Mouse (Mus musculus): Measurements from ENCODE around the gene Cnot6. TPM values are rescaled to one million over a fixed set of nuclear protein-coding genes. Genes with fewer than 3 reads are reported as not detected.

The Cnot6 gene
- polyA plus RNA-seq, 1 experiment from 2014 or later: 53.3 TPM

DNA sequence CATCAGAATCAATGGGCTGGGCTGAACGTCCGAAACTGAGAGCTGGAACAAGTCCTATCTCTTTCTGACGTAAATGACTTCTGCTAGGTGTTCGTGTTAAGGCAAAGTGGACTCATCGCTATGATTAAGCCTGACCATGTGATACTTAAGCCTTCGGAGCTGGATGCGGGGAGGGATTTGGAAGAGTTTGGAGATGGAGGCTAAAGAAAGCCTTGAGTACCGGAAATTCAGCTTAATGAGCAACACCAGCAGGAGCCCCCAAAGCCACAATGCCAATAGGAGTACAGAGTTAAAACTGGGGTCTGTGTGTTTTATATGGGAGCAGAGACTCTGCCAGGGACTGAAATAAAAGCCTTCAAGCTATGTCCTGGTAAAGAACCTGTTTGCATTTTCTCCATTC is 29.7 kb upstream of the Cnot6 start:
- no peak overlapping the region for H3K27ac ChIP-seq (ENCODE audit: low read depth)
- H3K9ac ChIP-seq (ENCODE audit: low read length): no peak overlapping the region
- H3K4me2 ChIP-seq (ENCODE audit: low read length): no peak overlapping the region
- no peaks in the 10 kb centered on the region for H3K36me3 ChIP-seq (ENCODE audit: control insufficient read depth, insufficient read depth, low read length)
- DNase-seq (ENCODE audit: low spot score) (no peak), ATAC-seq (replicated peaks; ENCODE audit: low FRiP score, low TSS enrichment, low read depth) (no peak)
- no peaks in the 10 kb centered on the region for H3K9me3 ChIP-seq (ENCODE audit: control insufficient read depth, low read length)
- WGBS: 85% methylated on average over 8 of the region's 8 CpGs
- no peaks in the 10 kb centered on the region for H3K4me1 ChIP-seq (replicated peaks; ENCODE audit: control insufficient read depth, insufficient read depth, low read length)
- no peak overlapping the region for H3K4me3 ChIP-seq (ENCODE audit: low read depth, low read length)
- H3K27me3 ChIP-seq (replicated peaks; ENCODE audit: control insufficient read depth, insufficient read depth, low read length): no peaks in the 10 kb centered on the region

DNA sequence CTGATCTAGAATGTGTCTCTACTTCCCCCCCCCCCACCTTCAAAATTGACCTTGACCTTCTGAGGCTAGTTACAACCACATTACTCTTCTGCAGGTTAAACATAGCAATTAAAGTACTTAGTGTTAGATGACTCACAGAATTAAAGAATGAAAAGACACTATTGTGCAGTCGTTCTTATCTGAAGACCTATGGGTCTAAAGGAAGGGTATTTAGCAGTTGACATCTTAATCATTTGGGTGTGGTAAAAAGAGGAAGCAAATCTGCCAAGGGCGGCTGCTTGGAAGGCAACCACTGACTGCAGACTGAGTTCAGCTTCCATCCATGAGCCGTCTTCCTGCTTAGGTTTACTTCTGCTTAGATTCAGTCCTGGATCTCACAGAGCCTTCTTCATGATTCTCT is 27.3 kb upstream of the Cnot6 start:
- Histone ChIP-seq H3K9ac (ENCODE audit: low read length) (no peak overlapping the region), H3K9me3 (ENCODE audit: control insufficient read depth, low read length) (no peaks in the 10 kb centered on the region), H3K4me2 (ENCODE audit: low read length) (no peak overlapping the region), H3K36me3 (ENCODE audit: control insufficient read depth, insufficient read depth, low read length) (no peaks in the 10 kb centered on the region), H3K27ac (ENCODE audit: low read depth) (no peak overlapping the region), H3K27me3 (replicated peaks; ENCODE audit: control insufficient read depth, insufficient read depth, low read length) (no peaks in the 10 kb centered on the region), H3K4me1 (replicated peaks; ENCODE audit: control insufficient read depth, insufficient read depth, low read length) (no peaks in the 10 kb centered on the region), H3K4me3 (ENCODE audit: low read depth, low read length) (no peak overlapping the region)
- no peak for DNase-seq (ENCODE audit: low spot score)
- ATAC-seq (replicated peaks; ENCODE audit: low FRiP score, low TSS enrichment, low read depth): peak; percentile 64; the same call in 1 of the 2 replicates
- 54% methylated on average over 3 of the region's 3 CpGs for WGBS

DNA sequence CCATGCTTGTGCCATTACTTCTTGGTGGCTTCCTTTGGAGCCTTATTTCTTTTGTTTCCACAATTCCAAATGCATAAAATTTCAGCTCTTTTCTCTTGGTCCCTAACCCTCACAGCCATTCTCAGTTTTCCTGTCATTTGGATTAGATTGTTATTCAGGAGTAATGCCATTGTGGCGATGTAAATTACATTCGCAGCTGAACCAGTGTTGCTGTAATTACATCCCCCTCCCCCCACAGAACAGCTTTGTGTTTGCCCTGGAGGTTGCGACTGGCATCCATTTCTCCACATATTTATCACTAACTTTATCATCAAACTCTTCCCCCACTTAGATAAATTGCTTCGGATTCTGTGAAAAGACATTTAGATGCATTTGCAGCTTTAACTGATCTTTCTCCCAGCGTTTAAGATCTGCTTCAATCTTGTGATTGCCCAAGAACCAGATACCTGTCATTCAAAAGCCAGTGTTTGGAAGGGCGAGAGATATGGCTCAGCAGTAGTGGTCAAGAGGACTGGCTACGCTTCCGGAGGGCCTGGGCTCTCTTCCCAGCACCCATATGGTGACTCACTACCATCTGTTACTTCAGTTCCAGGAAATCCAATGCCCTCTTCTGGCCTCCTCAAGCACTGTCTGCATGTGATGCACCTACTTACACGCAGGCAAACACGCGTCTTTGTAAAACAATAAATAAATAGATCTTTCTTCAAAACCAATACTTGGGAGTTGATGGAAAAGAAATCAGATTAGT is 26.3 kb upstream of the Cnot6 start:
- Histone ChIP-seq H3K9ac (ENCODE audit: low read length) (no peak overlapping the region), H3K27ac (ENCODE audit: low read depth) (no peak overlapping the region), H3K4me3 (ENCODE audit: low read depth, low read length) (no peak overlapping the region), H3K27me3 (replicated peaks; ENCODE audit: control insufficient read depth, insufficient read depth, low read length) (no peaks in the 10 kb centered on the region), H3K36me3 (ENCODE audit: control insufficient read depth, insufficient read depth, low read length) (no peaks in the 10 kb centered on the region), H3K4me1 (replicated peaks; ENCODE audit: control insufficient read depth, insufficient read depth, low read length) (no peaks in the 10 kb centered on the region), H3K4me2 (ENCODE audit: low read length) (no peak overlapping the region), H3K9me3 (ENCODE audit: control insufficient read depth, low read length) (no peaks in the 10 kb centered on the region)
- DNase-seq (ENCODE audit: low spot score) (no peak), ATAC-seq (replicated peaks; ENCODE audit: low FRiP score, low TSS enrichment, low read depth) (no peak)
- WGBS: 80% methylated on average over 11 of the region's 11 CpGs

DNA sequence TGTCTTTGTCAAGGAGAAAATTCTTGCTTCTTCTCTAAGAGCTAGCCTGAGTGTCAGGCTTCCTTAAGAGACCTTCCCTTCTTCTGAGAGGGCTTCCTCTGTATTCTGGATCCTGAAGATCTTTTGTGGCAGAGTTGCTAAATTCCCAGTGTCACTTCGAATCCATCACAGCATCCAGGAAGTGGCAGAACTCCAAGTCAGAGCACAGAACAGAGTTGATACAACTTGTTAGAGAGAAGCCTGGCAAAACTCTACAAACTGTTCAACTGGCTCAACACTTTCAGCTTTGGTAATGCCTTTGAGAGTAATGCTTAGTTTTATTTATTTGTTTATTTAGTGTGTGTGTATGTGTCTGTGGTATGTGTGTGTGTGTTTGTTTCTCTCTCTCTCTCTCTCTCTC is 25.1 kb upstream of the Cnot6 start:
- WGBS: 36% methylated on average over 1 of the region's 1 CpGs
- H3K9ac ChIP-seq (ENCODE audit: low read length): no peak overlapping the region
- H3K9me3 ChIP-seq (ENCODE audit: control insufficient read depth, low read length): no peaks in the 10 kb centered on the region
- no peak overlapping the region for H3K4me2 ChIP-seq (ENCODE audit: low read length)
- DNase-seq (ENCODE audit: low spot score): no peak
- H3K27me3 ChIP-seq (replicated peaks; ENCODE audit: control insufficient read depth, insufficient read depth, low read length): no peaks in the 10 kb centered on the region
- no peaks in the 10 kb centered on the region for H3K4me1 ChIP-seq (replicated peaks; ENCODE audit: control insufficient read depth, insufficient read depth, low read length)
- no peak overlapping the region for H3K4me3 ChIP-seq (ENCODE audit: low read depth, low read length)
- H3K36me3 ChIP-seq (ENCODE audit: control insufficient read depth, insufficient read depth, low read length): no peaks in the 10 kb centered on the region
- no peak for ATAC-seq (replicated peaks; ENCODE audit: low FRiP score, low TSS enrichment, low read depth)
- no peak overlapping the region for H3K27ac ChIP-seq (ENCODE audit: low read depth)

DNA sequence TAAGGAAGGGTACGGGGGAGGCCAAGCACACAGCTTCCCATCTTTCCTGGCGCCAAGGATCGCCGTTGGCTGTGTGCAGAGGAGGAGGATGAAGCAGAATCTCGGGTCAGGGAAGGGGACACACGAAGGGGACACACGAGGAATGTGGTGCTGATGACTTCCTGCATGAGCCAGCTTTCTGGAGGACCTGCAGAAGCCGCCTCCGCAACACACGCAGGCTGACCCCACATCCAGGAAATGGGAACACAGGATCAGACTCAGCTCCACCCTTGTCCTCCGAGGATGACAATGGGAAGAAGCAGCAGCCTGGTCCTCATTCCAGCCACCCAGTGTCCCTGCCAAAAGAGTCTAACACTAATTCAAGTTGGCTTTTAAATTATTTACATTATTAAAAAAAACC is 22.2 kb upstream of the Cnot6 start:
- H3K4me2 ChIP-seq (ENCODE audit: low read length): no peak overlapping the region
- DNase-seq (ENCODE audit: low spot score) (no peak), ATAC-seq (replicated peaks; ENCODE audit: low FRiP score, low TSS enrichment, low read depth) (no peak)
- no peak overlapping the region for H3K9ac ChIP-seq (ENCODE audit: low read length)
- H3K9me3 ChIP-seq (ENCODE audit: control insufficient read depth, low read length): no peaks in the 10 kb centered on the region
- no peaks in the 10 kb centered on the region for H3K4me1 ChIP-seq (replicated peaks; ENCODE audit: control insufficient read depth, insufficient read depth, low read length)
- no peak overlapping the region for H3K4me3 ChIP-seq (ENCODE audit: low read depth, low read length)
- no peak overlapping the region for H3K27ac ChIP-seq (ENCODE audit: low read depth)
- H3K36me3 ChIP-seq (ENCODE audit: control insufficient read depth, insufficient read depth, low read length): no peaks in the 10 kb centered on the region
- WGBS: 80% methylated on average over 11 of the region's 11 CpGs
- H3K27me3 ChIP-seq (replicated peaks; ENCODE audit: control insufficient read depth, insufficient read depth, low read length): no peaks in the 10 kb centered on the region

DNA sequence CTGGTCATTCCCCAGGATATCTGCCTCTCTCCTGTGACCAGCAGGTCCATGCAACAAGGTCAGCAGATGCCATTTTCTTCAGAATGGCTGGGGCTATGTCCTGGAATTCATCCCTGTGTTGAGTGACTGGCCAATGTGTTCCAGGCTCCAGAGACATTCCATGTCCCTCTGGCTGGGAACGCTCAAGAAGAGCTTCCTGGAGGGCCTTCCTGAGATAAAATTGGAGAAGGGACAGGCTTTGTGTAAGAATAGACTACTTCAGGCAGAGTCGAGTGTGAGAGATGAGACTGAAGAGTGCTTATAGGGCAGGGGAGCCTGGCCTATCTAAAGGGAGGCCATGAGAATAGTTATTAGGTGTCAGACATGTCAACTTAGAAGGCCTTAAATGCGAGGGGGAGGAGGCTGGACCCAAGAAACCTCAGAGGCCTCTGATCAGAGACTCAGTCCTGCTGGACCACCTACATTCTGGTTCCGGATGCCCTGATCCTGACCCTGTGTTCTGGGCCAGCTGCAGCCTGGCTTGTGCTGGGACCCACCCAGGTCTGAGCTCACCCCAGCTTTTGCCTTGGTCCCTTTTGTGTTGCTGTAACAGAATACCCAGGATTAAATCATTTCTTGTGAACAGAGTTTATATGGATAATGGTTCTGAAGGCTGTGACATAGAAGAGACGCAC is 17.9 kb upstream of the Cnot6 start:
- WGBS: 84% methylated on average over 5 of the region's 5 CpGs
- Histone ChIP-seq H3K27me3 (replicated peaks; ENCODE audit: control insufficient read depth, insufficient read depth, low read length) (no peaks in the 10 kb centered on the region), H3K4me3 (ENCODE audit: low read depth, low read length) (no peak overlapping the region), H3K9me3 (ENCODE audit: control insufficient read depth, low read length) (no peaks in the 10 kb centered on the region), H3K9ac (ENCODE audit: low read length) (no peak overlapping the region), H3K36me3 (ENCODE audit: control insufficient read depth, insufficient read depth, low read length) (no peaks in the 10 kb centered on the region), H3K27ac (ENCODE audit: low read depth) (no peak overlapping the region), H3K4me2 (ENCODE audit: low read length) (no peak overlapping the region), H3K4me1 (replicated peaks; ENCODE audit: control insufficient read depth, insufficient read depth, low read length) (no peaks in the 10 kb centered on the region)
- no peak for DNase-seq (ENCODE audit: low spot score)
- ATAC-seq (replicated peaks; ENCODE audit: low FRiP score, low TSS enrichment, low read depth): no peak

DNA sequence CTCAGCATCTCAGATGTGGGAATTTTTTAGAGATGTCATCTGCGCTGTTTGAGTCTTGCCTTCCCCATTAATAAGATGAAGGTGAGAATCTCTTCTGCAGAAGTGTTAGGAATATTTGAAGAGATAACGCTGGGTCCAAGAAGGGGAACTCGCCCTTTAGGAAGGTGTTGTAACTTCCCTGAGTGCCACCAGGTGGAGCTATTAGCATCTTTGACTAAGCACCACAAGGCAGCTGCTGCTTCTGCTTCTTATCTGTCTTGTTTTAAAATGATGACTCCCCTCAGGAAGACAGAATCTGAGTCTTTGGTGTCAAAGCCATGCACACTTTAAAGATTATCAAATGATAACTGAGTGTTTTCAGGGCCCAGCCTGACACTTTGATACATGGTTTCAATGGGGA is 15.4 kb upstream of the Cnot6 start:
- H3K27me3 ChIP-seq (replicated peaks; ENCODE audit: control insufficient read depth, insufficient read depth, low read length): no peaks in the 10 kb centered on the region
- WGBS: 9% methylated on average over 3 of the region's 3 CpGs
- DNase-seq (ENCODE audit: low spot score): no peak
- no peak overlapping the region for H3K9ac ChIP-seq (ENCODE audit: low read length)
- no peaks in the 10 kb centered on the region for H3K4me1 ChIP-seq (replicated peaks; ENCODE audit: control insufficient read depth, insufficient read depth, low read length)
- no peak overlapping the region for H3K4me2 ChIP-seq (ENCODE audit: low read length)
- H3K9me3 ChIP-seq (ENCODE audit: control insufficient read depth, low read length): no peaks in the 10 kb centered on the region
- H3K36me3 ChIP-seq (ENCODE audit: control insufficient read depth, insufficient read depth, low read length): no peaks in the 10 kb centered on the region
- no peak overlapping the region for H3K27ac ChIP-seq (ENCODE audit: low read depth)
- no peak overlapping the region for H3K4me3 ChIP-seq (ENCODE audit: low read depth, low read length)
- no peak for ATAC-seq (replicated peaks; ENCODE audit: low FRiP score, low TSS enrichment, low read depth)

DNA sequence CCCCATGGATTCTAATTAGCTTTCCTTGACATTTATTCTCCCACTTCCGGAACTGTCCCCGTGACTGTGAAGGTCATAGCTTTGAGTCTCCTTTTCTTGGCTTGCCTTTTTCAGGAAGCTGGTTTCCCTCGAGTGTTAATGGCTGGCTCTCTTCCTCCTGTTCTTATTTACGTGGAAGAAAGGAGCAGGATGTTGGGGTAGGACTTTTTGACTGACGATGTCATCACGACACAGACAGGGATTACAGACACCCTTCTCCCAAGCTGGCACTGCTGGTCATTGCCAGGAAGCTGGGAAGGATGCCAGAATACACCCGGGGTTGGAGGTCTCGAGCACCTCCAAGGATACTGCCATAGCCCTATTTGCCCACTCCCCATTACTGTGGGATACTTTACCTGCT is 14.3 kb upstream of the Cnot6 start:
- ATAC-seq (replicated peaks; ENCODE audit: low FRiP score, low TSS enrichment, low read depth) (no peak), DNase-seq (ENCODE audit: low spot score) (no peak)
- Histone ChIP-seq H3K27me3 (replicated peaks; ENCODE audit: control insufficient read depth, insufficient read depth, low read length) (no peaks in the 10 kb centered on the region), H3K4me1 (replicated peaks; ENCODE audit: control insufficient read depth, insufficient read depth, low read length) (no peaks in the 10 kb centered on the region), H3K9ac (ENCODE audit: low read length) (no peak overlapping the region), H3K9me3 (ENCODE audit: control insufficient read depth, low read length) (no peaks in the 10 kb centered on the region), H3K36me3 (ENCODE audit: control insufficient read depth, insufficient read depth, low read length) (no peaks in the 10 kb centered on the region), H3K4me3 (ENCODE audit: low read depth, low read length) (no peak overlapping the region), H3K4me2 (ENCODE audit: low read length) (no peak overlapping the region), H3K27ac (ENCODE audit: low read depth) (no peak overlapping the region)
- WGBS: 65% methylated on average over 8 of the region's 8 CpGs

DNA sequence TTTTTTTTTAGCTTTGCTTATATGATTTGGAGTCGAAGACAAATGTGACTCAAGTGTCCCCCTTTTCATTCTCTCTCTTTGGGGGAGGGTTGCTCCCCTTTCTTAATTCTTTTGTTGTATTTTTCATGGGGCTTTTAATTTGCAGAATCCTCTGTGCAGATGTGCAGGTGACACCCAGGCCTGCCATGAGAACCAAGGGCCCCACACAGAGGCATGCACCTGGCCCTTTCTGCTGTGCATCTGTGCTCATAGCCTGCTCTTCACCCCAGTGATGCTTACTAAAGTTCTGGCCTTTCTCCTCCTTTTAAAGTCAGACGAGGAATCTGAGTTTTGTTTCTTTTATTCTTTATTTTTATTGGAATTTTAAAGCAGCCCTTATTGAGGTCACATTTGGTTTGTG is 12.2 kb upstream of the Cnot6 start:
- Histone ChIP-seq H3K4me1 (replicated peaks; ENCODE audit: control insufficient read depth, insufficient read depth, low read length) (no peaks in the 10 kb centered on the region), H3K9me3 (ENCODE audit: control insufficient read depth, low read length) (no peaks in the 10 kb centered on the region), H3K9ac (ENCODE audit: low read length) (no peak overlapping the region), H3K36me3 (ENCODE audit: control insufficient read depth, insufficient read depth, low read length) (no peaks in the 10 kb centered on the region), H3K4me3 (ENCODE audit: low read depth, low read length) (no peak overlapping the region), H3K27ac (ENCODE audit: low read depth) (no peak overlapping the region), H3K4me2 (ENCODE audit: low read length) (no peak overlapping the region), H3K27me3 (replicated peaks; ENCODE audit: control insufficient read depth, insufficient read depth, low read length) (no peaks in the 10 kb centered on the region)
- DNase-seq (ENCODE audit: low spot score) (no peak), ATAC-seq (replicated peaks; ENCODE audit: low FRiP score, low TSS enrichment, low read depth) (no peak)
- 84% methylated on average over 2 of the region's 2 CpGs for WGBS
